Mouse (Mus musculus): Measurements from ENCODE around the gene Kcnf1.

GRCm38 (mm10) chr12:17140436-17140835, 36.3 kb downstream of the Kcnf1 start:
- TF ChIP-seq HCFC1 (IDR thresholded peaks at IDR 0.05; ENCODE audit: low read depth, low read length) (no peak), MXI1 (IDR thresholded peaks at IDR 0.05; ENCODE audit: low read depth, low read length) (no peak), CTCF (IDR thresholded peaks at IDR 0.05 in 2 of 3, conservative IDR thresholded peaks at IDR 0.05 in 1 of 3; ENCODE audit: control insufficient read depth in 1 of 3, insufficient read depth in 1 of 3, low read depth in 2 of 3, low read length in 3 of 3, poor library complexity in 1 of 3, severe bottlenecking in 1 of 3) (no peak)

Measured in MEL (cell line).